In genomic region chr1:161875706-161876552, GRCm38 (mm10) we compare ENCODE assay signal across 7 mouse cellular contexts. TPM values are rescaled to one million over a fixed set of nuclear protein-coding genes. Genes with fewer than 3 reads are reported as not detected.
DNase-seq lines count a peak whose midpoint lies in the region; ATAC-seq lines count a peak whose summit lies in the region.

No protein-coding gene starts in this region.

- H3K27me3 ChIP-seq in forebrain, embryonic 11.5 days (ENCODE audit: control insufficient read depth, insufficient read depth, low read length), result no peaks in the 10 kb centered on the region
- no peaks in the 10 kb centered on the region for H3K27me3 ChIP-seq in kidney, embryonic 14.5 days (ENCODE audit: control insufficient read depth, insufficient read depth, low read length)

- H3K4me2 ChIP-seq in forebrain, embryonic 11.5 days (ENCODE audit: low read depth, low read length, severe bottlenecking), result peak overlapping the region; percentile 81
- peak overlapping the region; percentile 67 for H3K4me2 ChIP-seq in kidney, embryonic 14.5 days (replicated peaks; ENCODE audit: low read depth, low read length)

- peak overlapping the region; percentile 82 for H3K4me3 ChIP-seq in forebrain, embryonic 11.5 days (ENCODE audit: low read depth, low read length)
- H3K4me3 ChIP-seq in kidney, embryonic 14.5 days (ENCODE audit: low read length), result peak overlapping the region; percentile 68

- DNase-seq in ovary, adult 18-20 months (ENCODE audit: low spot score), result peak; percentile 51
- no peak for DNase-seq in ovary, postnatal 36 days (ENCODE audit: low spot score)
- peak; percentile 12 for DNase-seq in ZHBTc4 (ENCODE audit: low read depth, low spot score)
- DNase-seq in forebrain, embryonic 11.5 days (ENCODE audit: low spot score), result peak; percentile 61
- DNase-seq in lung, postnatal 14 days, result peak; percentile 9
- peak; percentile 49 for DNase-seq in ovary, postnatal 10 days (ENCODE audit: low spot score)

- H3K9me3 ChIP-seq in forebrain, embryonic 11.5 days (ENCODE audit: control insufficient read depth, low read length), result no peaks in the 10 kb centered on the region
- no peaks in the 10 kb centered on the region for H3K9me3 ChIP-seq in kidney, embryonic 14.5 days (ENCODE audit: control insufficient read depth, low read length)

- peak overlapping the region; percentile 84 for H3K9ac ChIP-seq in forebrain, embryonic 11.5 days (ENCODE audit: low read length)
- peak overlapping the region; percentile 79 for H3K9ac ChIP-seq in kidney, embryonic 14.5 days (ENCODE audit: low read depth, low read length)

- peaks cover 3% of the 10 kb centered on the region; the same call in 1 of the 2 replicates for H3K4me1 ChIP-seq in forebrain, embryonic 11.5 days (replicated peaks; ENCODE audit: control insufficient read depth, insufficient read depth, low read length)
- H3K4me1 ChIP-seq in kidney, embryonic 14.5 days (ENCODE audit: control insufficient read depth, insufficient read depth, low read length), result peaks cover 16% of the 10 kb centered on the region; the same call in 1 of the 2 replicates

- peak overlapping the region; percentile 96 for H3K27ac ChIP-seq in forebrain, embryonic 11.5 days (ENCODE audit: low read depth, low read length)
- peak overlapping the region; percentile 92 for H3K27ac ChIP-seq in kidney, embryonic 14.5 days (ENCODE audit: low read depth, low read length)

- ATAC-seq in forebrain, embryonic 11.5 days (replicated peaks; ENCODE audit: low FRiP score), result peak; percentile 53
- peak; percentile 65 for ATAC-seq in kidney, embryonic 14.5 days (ENCODE audit: low FRiP score, low TSS enrichment)

- no peaks in the 10 kb centered on the region for H3K36me3 ChIP-seq in forebrain, embryonic 11.5 days (ENCODE audit: control insufficient read depth, insufficient read depth, low read length)
- H3K36me3 ChIP-seq in kidney, embryonic 14.5 days (ENCODE audit: control insufficient read depth, insufficient read depth, low read length), result no peaks in the 10 kb centered on the region

- under 1% methylated on average over 33 of the region's 34 CpGs for WGBS in forebrain, embryonic 11.5 days
- 1% methylated on average over 34 of the region's 34 CpGs for WGBS in kidney, embryonic 14.5 days

RNA-seq across cellular contexts. Expression of gene Suco, which starts 0.6 kb away (rescaled TPM):
- polyA plus RNA-seq in forebrain, embryonic 11.5 days (2014; fragmentation: Nextera tagmentation; extraction: Ambion mirVana), result 28.2 and 34.0 TPM in 2 replicates
- 20.2 and 30.6 TPM in 2 replicates for polyA plus RNA-seq in kidney, embryonic 14.5 days (2014; fragmentation: Nextera tagmentation; extraction: Ambion mirVana)
